Mouse (Mus musculus) ovary, postnatal 10 days (tissue): ENCODE data around the gene Tbc1d10b.
"Not testable (repeated sequence)": the region's sequence is repeated elsewhere in the genome, so short reads cannot be mapped to it uniquely, and the experiment has no call there.

Experiments used
- DNase-seq: peaks from one replicate; pipeline ENCODE4 v3.0.0; 2022; ENCODE audit warnings: low spot score

The Tbc1d10b gene

DNA sequence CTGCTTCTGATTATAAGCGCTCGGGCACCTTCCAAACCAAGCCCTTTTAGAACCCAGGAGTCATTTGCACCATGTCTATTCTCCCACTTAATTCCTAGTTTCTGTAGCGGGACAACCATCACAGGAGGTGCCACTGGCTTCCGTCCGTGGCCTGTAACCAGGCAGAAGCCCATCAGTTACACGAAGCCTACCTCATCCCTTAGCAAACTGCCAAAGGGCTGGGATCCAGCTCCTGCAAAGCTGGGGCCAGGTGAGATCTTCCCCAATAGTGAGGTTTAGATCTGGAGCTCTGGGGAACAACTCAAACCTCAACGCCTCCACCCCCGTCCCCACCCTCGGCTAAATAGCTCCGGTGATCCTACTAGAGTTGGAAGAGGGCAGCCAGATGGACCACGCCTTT lies 11.8 kb downstream of the Tbc1d10b start:
- no peak for DNase-seq

GRCm38 (mm10) chr7:127195544-127196295 lies 12.5 kb downstream of the Tbc1d10b start, which contains the start of gene Cd2bp2:
Cd2bp2 (minus strand) TSS chr7:127196050.
- DNase-seq, result peak; percentile 76

DNA sequence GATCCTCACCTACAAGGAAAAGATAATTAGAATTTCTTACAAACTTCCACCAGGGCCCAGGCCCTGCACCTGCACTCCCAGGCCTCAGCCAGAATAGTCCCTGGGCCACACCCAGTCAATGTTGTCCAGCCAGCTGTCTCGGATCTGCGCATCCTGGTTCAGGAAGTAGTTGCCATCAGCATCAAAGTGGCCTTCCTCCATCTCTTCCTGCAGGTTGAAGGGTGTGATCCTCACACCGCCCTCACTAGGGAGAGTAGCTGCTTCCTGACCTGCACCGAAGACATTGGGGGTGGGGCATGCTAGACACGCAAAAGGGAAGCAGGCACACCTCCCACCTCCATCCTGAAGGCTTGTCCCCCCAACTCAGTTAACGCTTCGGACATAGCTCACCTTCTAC lies 13.6 kb downstream of the Tbc1d10b start:
- DNase-seq, result no peak

DNA sequence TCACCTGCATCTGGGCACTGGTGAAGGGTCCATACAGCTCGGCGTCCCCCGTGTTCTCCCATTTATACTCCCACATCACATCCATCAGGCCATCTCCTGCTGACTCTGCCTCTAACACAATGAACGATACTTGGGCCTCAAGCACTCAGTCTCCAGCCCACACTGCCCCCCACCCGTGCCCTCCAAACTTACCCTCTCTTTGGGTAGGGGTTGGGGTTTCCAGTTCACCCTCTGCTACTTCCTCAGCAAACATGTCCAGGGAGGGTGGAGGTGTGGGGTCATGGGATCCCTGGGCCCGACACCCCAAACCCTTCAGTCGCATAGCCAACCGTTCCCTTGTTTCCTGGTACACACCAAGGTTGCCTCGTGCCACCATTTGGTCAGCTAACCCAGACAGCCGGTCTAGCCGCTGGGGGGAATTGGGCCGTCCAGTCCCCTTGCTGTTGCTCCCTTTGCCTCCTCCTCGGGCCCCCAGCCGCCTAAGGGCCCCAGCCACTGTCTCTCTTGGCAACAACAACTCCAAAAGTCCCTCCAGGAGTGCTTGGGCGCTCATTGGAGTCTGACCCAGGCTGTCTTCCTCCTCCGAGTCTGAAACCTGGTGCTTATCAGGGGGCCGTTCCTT lies 14.1 kb downstream of the Tbc1d10b start:
- DNase-seq, result no peak

- DNase-seq, result no peak
Measured at GRCm38 (mm10) chr7:127192989-127193388, 15.3 kb downstream of the Tbc1d10b start.

GRCm38 (mm10) chr7:127190672-127191071 lies 17.6 kb downstream of the Tbc1d10b start:
- no peak for DNase-seq

GRCm38 (mm10) chr7:127188305-127189276 lies 19.7 kb downstream of the Tbc1d10b start:
- DNase-seq, result no peak

DNA sequence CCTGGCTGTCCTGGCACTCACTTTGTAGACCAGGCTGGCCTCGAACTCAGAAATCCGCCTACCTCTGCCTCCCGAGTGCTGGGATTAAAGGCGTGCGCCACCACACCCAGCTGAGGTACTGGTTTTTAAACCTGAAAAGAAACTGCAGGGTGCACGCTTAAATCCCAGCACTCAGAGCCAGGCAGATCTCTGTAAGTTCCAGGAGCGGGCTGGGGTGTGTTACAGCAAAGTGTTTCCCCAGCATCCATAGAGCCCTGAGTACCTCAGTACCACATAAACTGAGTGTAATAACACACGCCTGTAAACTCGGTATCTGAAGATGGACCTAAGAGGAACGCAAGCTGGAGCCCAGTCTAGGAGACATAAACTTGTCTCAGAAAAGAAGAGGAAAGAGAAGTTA lies 20.9 kb downstream of the Tbc1d10b start:
- DNase-seq, result no peak

- no peak for DNase-seq
Measured at GRCm38 (mm10) chr7:127185601-127186000, 22.7 kb downstream of the Tbc1d10b start.

DNA sequence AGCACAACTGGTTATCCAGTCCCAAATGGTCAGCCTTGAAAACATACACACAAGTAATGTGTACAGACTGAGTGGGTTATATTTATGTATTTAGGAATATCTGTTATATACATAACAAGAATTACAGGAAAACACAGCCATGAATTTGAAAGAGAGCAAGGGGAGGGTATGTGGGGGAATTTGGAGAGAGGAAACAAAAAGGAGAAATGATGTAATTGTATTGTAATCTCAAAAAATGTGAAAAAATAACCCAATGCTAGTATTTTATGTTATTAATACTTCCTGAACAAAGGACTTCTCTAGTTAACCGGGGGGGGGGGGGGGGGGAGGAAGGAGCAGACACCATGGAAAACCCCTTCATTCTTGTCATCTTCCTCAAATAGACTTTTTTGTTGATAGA lies 23.5 kb downstream of the Tbc1d10b start:
- no peak for DNase-seq

- no peak for DNase-seq
Measured at GRCm38 (mm10) chr7:127183828-127184227, 24.4 kb downstream of the Tbc1d10b start.

DNA sequence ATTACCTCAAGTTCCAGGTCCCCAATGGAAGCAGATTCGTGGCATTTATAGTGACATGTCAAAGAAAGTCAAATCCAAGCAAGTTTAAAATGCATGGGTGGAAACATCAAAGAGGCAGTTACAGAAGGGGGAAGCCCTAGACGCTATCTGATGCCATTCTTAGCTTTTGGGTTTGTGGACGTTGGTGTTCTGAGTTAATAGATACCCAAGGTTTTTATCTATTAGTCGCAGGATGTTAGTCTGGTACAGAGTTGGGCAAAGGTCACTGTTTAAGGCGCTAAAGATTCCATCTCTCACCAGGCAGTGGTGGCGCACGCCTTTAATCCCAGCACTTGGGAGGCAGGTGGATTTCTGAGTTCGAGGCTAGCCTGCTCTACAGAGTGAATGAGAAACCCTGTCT lies 24.9 kb downstream of the Tbc1d10b start:
- no peak for DNase-seq

DNA sequence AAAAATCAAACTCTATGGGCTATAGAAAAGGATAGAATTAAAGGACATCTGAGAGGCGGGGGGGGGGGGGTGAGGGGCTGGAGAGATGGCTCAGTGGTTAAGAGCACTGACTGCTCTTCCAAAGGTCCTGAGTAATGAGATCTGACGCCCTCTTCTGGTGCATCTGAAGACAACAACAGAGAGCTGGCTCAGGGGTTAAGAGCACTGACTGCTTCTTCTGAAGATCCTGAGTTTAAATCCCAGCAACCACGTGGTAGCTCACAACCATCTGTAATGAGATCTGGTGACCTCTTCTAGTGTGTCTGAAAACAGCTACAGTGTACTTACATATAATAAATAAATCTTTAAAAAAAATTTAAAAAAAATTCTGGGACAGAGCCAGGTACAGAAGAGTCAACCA lies 26.5 kb downstream of the Tbc1d10b start:
- not testable (repeated sequence) for DNase-seq

DNA sequence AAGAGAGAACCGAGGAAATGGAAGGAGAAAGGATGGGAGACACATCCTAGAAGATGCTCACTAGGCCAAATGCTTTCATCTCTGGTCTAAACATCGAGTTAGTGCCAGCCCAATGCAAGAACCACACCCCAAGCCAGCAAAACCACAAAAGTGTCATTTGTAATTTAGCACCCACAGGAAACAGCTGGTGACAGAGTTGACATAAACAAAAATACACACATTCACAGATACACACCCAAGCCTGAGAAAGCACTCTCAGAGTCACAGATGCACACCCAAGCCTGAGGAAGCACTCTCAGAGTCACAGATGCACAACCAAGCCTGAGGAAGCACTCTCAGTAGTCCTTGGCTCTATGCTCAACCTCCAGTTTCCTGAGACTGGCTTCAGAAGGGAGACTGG lies 27.5 kb downstream of the Tbc1d10b start:
- DNase-seq, result no peak

DNA sequence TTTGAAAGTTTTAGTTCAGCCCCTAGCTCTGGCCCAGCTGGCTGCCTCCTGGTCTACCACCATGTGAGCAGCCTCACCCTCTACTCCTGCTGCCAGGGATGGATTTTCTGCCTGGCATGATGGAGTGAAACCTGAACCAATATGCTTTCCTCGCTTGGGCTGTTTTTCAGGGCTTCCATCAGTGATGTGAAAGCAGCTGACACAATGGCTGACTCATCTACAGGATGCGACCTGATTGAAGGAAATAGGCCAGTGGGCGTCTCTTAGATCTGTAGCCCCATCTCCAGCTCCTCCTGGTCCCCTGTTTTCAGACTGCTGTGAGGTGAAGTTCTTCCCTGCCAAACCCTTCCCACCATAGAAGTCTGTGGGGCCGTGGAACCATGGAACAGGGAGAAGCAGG lies 31.3 kb downstream of the Tbc1d10b start:
- no peak for DNase-seq

- DNase-seq, result no peak
Measured at GRCm38 (mm10) chr7:127166501-127166900, 41.8 kb downstream of the Tbc1d10b start.

DNA sequence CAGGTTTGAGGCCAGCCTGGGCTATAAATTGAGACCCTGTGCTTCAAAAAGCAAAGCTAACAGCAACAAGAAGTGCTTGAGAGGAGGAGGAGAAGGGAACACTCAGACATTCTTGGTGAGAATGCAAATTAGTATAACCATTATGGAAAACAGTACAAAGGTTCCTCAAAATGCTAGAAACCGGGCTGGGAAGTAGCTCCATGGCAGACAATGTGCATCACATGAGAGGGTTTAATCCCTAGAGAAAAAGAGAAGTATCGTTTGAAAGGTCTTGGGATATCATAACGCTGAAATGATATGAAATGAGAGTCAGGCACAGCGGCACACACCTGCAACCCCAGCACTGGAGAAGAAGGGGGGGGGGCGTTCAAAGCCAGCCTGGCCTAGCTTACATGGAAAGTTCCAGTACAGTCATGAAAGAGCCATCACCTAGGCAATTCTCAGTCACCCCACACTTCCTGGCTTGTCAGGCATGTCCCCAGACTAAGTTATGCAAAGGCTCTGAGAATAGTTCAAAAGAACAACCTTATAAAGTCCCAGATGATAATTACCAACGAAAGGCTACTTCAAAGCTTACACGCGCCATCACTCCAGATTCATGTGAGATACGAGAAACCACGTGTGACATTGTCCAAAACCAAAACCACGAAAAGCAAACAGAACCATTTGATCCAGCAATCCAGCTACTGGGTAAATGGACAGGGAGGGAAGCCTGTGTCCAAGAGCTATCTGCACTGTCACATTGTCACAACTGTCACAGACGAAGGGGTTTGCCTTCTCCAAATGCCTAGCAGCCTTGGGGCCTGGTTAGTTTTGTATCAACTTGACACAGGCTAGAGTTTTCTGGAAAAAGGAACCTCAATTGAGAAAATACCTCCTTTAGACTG lies 42.4 kb downstream of the Tbc1d10b start:
- DNase-seq, result no peak

- DNase-seq, result no peak
Measured at GRCm38 (mm10) chr7:127164002-127164401, 44.3 kb downstream of the Tbc1d10b start.

DNA sequence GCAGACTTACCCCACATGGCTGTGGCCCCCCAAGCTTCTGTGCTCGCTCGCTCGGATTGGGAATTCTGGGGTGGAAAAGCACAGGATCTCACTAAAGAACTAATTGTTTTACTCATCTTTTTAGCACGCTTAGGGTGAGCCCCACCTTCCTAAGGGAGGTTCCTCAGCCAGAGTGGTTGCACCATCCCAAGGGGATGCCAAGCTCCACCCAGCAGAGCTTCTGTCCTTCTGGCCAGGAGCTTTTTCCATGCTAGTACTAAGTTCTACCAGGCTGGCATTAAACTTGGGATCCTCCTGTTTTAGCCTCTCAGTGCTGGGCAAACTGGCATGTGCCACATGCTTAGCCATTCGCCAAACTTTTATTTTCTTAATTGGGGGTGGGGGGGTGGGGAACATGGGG lies 45.7 kb downstream of the Tbc1d10b start:
- DNase-seq, result no peak

DNA sequence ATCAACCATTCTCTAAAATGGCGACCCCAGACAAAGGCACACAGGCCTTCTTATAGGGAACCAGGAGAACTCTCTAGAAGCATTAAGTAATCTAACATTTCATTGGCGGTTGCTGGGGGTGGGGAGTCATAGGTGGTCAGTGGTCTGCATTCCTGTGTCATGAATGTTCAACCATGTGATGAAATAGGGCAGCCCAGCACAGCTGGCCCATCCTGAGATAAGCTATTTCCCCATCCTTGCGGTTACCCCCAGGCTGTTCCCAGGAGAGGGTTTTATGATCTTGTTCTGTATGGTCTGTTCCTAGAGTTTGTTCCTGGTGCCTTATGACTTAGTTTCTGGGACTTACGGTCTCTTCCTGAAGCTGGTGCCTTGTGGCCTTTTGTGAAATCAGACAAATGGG lies 50.7 kb downstream of the Tbc1d10b start:
- DNase-seq, result no peak

GRCm38 (mm10) chr7:127153477-127153876 lies 54.8 kb downstream of the Tbc1d10b start:
- no peak for DNase-seq

GRCm38 (mm10) chr7:127152464-127152863 lies 55.8 kb downstream of the Tbc1d10b start:
- DNase-seq, result no peak
